7 mouse cellular contexts compared by ENCODE assay signal in the genomic region with DNA sequence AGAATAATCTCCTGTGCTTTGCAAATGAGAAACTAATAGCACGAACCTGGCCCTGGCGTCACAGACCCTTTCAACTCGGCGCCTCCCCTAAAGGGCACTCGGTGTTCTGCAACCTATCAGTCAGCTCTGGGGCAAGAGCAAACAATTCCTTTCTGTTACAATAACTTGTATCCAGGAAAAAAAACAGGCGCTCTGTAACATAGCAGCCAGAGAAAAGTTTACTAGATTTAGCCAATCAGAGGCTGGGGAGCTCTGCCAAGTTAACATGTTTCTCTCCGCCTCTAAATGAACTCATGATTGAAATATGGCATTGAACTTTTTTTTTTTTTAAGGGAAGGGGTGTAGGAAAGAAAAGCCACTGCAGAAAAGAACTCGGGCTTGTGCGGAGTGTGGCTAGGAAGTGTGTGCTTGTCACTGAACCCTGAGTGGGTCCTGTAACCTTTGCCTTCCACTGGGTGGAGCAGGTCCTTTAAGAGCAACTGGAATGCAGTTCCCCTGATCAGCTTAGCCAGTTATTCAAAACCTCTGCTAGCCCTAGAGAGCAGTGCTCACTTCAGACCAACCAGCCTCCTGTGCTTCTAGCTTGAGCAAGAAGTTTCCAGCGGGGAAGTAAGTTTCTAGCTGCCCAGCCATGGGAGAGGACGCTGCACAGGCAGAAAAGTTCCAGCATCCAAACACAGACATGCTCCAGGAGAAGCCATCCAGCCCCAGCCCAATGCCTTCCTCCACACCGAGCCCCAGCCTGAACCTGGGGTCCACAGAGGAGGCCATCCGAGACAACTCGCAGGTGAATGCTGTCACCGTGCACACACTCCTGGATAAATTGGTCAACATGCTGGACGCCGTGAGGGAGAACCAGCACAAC. TPM values are rescaled to one million over a fixed set of nuclear protein-coding genes. Genes with fewer than 3 reads are reported as not detected.
DNase-seq lines count a peak whose midpoint lies in the region; ATAC-seq lines count a peak whose summit lies in the region.

TSS of gene Cavin2 (plus strand) at position 372 of the 865 bp plus-strand sequence.

- H3K27ac ChIP-seq in kidney, embryonic 14.5 days (ENCODE audit: low read depth, low read length) = peak within 1 kb of the TSS; percentile 62; the same call in 1 of the 2 replicates

- no peaks in the 10 kb centered on the region for H3K36me3 ChIP-seq in kidney, embryonic 14.5 days (ENCODE audit: control insufficient read depth, insufficient read depth, low read length)

- 47% methylated on average over 17 of the region's 17 CpGs for WGBS in kidney, embryonic 14.5 days

- H3K27me3 ChIP-seq in kidney, embryonic 14.5 days (ENCODE audit: control insufficient read depth, insufficient read depth, low read length) = no peaks in the 10 kb centered on the region

- H3K4me2 ChIP-seq in kidney, embryonic 14.5 days (replicated peaks; ENCODE audit: low read depth, low read length) = peak within 1 kb of the TSS; percentile 34

- DNase-seq in ZHBTc4 (ENCODE audit: low read depth, low spot score) = peak; percentile 34
- DNase-seq in embryo, embryonic 10.5 days (ENCODE audit: low spot score) = peak; percentile 39
- peak; percentile 88 for DNase-seq in heart, adult 8-10 months (ENCODE audit: low spot score)
- peak; percentile 93 for DNase-seq in lung, postnatal 25 days (ENCODE audit: low spot score)
- DNase-seq in urinary bladder, postnatal 25 days (ENCODE audit: low spot score) = peak; percentile 20
- no peak for DNase-seq in thymus, postnatal 25 days

- peak within 1 kb of the TSS; percentile 26 for H3K4me3 ChIP-seq in kidney, embryonic 14.5 days (ENCODE audit: low read length)

- H3K9me3 ChIP-seq in kidney, embryonic 14.5 days (ENCODE audit: control insufficient read depth, low read length) = no peaks in the 10 kb centered on the region

- peaks cover 14% of the 10 kb centered on the region for H3K4me1 ChIP-seq in kidney, embryonic 14.5 days (ENCODE audit: control insufficient read depth, insufficient read depth, low read length)

- peak within 1 kb of the TSS; percentile 35; the same call in 1 of the 2 replicates for H3K9ac ChIP-seq in kidney, embryonic 14.5 days (ENCODE audit: low read depth, low read length)

- peak; percentile 86 for ATAC-seq in kidney, embryonic 14.5 days (ENCODE audit: low FRiP score, low TSS enrichment)

RNA-seq across cellular contexts. Expression of gene Cavin2, which starts in this region (rescaled TPM):
- 100 to 1,000 TPM; 108 to 136 (median 118) TPM for total RNA-seq in heart, adult 8-10 months (2022)
- polyA plus RNA-seq in kidney, embryonic 14.5 days (2014; fragmentation: Nextera tagmentation; extraction: Ambion mirVana) = 14.9 and 20.8 TPM in 2 replicates
